Mouse (Mus musculus) cortical plate, adult 2 months (tissue): ENCODE data around the gene Fhit.

Experiments used
- CTCF ChIP-seq: fragments of 200-500 bp; IDR thresholded peaks from 2 replicates; pipeline ENCODE4 v1.5.1; 2011; ENCODE audit warnings: mild to moderate bottlenecking, control low read depth, low read length; ENCODE audit not compliant: insufficient read depth; ENCODE audit errors: extremely low read depth
- POLR2A ChIP-seq: fragments of 200-500 bp; IDR thresholded peaks from 2 replicates; pipeline ENCODE4 v1.6.1; 2011; ENCODE audit warnings: mild to moderate bottlenecking, low read length, control low read depth; ENCODE audit not compliant: insufficient read depth; ENCODE audit errors: extremely low read depth

DNA sequence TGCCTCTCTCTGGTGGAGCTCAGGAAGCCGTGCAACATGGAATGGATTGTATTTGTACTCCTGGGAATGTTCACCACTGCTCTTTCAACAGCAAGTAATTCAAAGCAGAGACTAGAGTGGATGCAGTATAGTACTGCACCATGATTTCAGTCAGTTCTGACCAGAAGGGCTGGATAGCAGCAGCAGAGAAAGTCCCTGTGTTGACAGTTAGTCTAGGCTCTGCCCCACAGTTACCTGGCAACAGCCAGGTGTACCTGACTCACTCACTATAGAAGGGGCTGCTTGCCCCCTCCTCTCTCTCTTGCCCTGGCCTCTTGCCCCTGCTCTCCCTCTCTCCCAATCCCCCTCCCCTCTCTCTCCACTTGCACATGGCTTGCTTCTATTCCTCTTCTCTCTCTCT is 1542.0 kb downstream of the Fhit start:
- TF ChIP-seq POLR2A (no peak), CTCF (no peak)
